Mouse (Mus musculus): ENCODE results near the gene Uxs1. TPM values are rescaled to one million over a fixed set of nuclear protein-coding genes. Genes with fewer than 3 reads are reported as not detected.

Uxs1 gene
- 98.1 TPM for polyA plus RNA-seq (2014; fragmentation: Illumina TruSeq; extraction: RNeasy Lipid Tissue Mini Kit (QIAGEN cat#74804); ENCODE audit: low read depth, low replicate concordance)

DNA sequence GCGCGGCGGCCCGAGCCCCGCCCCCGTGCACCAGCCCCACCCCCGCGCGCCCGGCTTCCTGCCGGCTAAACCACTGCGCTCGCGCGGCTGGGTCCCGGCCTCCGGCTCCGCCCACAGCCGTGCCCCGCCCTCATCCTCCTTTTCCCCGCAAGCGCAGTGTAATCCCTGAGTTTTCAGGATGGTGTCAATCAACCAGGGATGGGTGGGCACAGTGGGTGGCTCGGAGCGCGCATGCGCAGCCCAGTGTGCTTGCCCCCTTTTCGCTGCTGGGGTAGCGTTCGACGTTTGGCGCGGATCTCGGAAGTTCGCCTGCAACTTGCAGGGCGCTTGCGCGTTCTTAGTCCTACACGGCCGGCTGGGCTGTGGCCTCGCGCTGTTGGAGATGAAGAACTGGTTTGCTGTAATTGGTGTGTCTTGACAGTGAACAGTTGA is at the start of gene Uxs1:
Gene Uxs1 (minus strand): TSS at position 38 of the 432 bp plus-strand sequence.

GRCm38 (mm10) chr1:43730491-43730924 is 97.1 kb downstream of the Uxs1 start, which contains the start of gene 1500015O10Rik:
Gene 1500015O10Rik, plus strand, starts transcription at chr1:43730602.

Other genes with a start within 250 kb of the Uxs1 start
- gene 1500015O10Rik, start 97.2 kb downstream of the Uxs1 start, polyA plus RNA-seq (2014; fragmentation: Illumina TruSeq; extraction: RNeasy Lipid Tissue Mini Kit (QIAGEN cat#74804); ENCODE audit: low read depth, low replicate concordance): not detected
- 69.4 TPM for gene Tpp2, start 105.8 kb upstream of the Uxs1 start, polyA plus RNA-seq (2014; fragmentation: Illumina TruSeq; extraction: RNeasy Lipid Tissue Mini Kit (QIAGEN cat#74804); ENCODE audit: low read depth, low replicate concordance)
- not detected for gene Mettl21c, start 192.2 kb upstream of the Uxs1 start, polyA plus RNA-seq (2014; fragmentation: Illumina TruSeq; extraction: RNeasy Lipid Tissue Mini Kit (QIAGEN cat#74804); ENCODE audit: low read depth, low replicate concordance)
- 0.24 TPM for gene Gm8251, start 234.1 kb upstream of the Uxs1 start, polyA plus RNA-seq (2014; fragmentation: Illumina TruSeq; extraction: RNeasy Lipid Tissue Mini Kit (QIAGEN cat#74804); ENCODE audit: low read depth, low replicate concordance)

All from kidney, adult 10 weeks (tissue).